Mouse (Mus musculus): Measurements from ENCODE around the gene Atxn7.

Atxn7 gene

DNA sequence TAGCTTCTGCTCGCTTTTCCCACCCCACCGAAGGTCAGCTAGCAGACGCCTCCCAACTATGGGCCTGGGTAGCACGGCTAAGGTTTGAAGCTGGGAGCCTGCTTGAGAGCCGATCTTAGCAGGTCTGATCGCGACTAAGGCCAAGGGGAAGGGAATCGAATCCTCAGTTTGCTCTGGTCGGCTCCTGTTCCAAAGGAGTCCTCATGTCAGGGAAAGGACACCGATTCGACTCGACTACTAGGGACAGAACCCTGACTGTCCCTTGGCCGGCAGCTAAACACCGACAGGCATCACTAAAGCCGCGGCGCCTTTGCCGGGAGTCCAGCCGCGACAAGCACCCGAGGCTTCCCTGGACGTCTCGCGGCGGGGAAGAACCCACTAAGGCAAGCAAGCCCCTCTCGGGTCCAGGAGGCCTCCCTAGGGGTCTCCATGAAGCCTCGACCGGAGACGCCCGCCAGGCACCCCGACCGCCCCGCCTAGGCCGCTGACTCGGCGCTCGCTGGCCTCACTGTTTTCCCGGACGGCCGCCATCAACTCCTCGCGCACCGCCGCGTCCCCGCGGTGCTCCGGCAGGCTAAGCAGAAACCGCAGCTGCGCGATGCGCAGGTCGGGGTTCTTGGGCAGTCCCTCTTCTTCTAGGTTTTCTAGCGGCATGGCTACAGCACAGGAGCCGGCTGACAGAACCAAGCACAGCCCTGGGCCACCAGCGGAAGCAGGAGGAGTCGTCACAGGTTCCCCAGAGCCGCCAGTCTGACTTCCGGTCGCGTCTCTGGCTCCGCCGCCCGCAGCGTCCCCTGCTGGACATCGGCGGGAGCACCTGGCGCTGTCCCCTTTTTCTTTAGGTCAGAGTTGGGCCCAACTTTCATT lies 159.2 kb downstream of the Atxn7 start, which contains the start of gene Psmd6:
Psmd6 (minus strand) TSS at position 755 of the 867 bp plus-strand sequence.
- DNase-seq (ENCODE audit: low spot score): peak; percentile 82
